Mouse (Mus musculus): ENCODE results near the gene Rbfox2.

- TF ChIP-seq CTCF (IDR thresholded peaks at IDR 0.05; ENCODE audit: low read depth, low read length) (no peak), POLR2A (IDR thresholded peaks at IDR 0.05; ENCODE audit: insufficient read depth, low read length) (no peak)
These were observed 32.2 kb upstream of the Rbfox2 start for GRCm38 (mm10) chr15:77338924-77339429.
